Mouse (Mus musculus) spleen, adult 2 months (tissue): ENCODE results near the gene Siglec1.

Experiments
- CTCF ChIP-seq: fragments of 200-500 bp; IDR thresholded peaks from 2 replicates; pipeline ENCODE4 v1.5.1; 2011; ENCODE audit warnings: mild to moderate bottlenecking, inconsistent platforms; ENCODE audit not compliant: insufficient read depth, insufficient read length, insufficient replicate concordance; ENCODE audit errors: extremely low read depth
- POLR2A ChIP-seq: fragments of 200-500 bp; IDR thresholded peaks from 2 replicates; pipeline ENCODE4 v1.6.1; 2011; ENCODE audit warnings: low read depth, low read length, inconsistent platforms

DNA sequence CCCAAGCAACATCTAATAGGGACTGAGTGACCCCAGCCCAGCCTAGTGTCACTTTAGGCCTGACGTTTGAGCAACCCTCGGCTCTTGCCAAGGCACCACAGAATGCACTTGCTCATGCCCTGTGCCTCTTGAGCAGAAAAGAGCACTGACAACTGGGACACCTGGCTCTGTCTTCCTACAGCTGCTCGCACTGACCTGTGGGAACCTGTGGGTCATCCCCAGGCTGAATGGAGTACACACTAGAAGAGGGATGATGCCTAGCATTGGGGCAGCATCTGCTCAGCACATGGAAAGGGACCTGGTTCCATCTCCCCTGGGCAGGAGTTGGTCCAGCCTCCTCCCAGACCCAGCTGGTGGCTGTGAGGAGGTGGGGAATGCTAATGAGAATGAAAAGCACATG lies 59.6 kb downstream of the Siglec1 start:
- TF ChIP-seq CTCF (no peak), POLR2A (no peak)
